12 mouse cellular contexts compared by ENCODE assay signal in genomic region chr6:38357603-38358252, GRCm38 (mm10).
"Had no signal": no experiment of that assay in that cellular context is flagged by ENCODE, and none has a peak within 500 bp of the region (broad histone marks: within the 10 kb centered on the region; RNA-seq: fewer than 3 reads in every experiment).

No protein-coding gene starts in this region.

- H3K27ac ChIP-seq: limb, embryonic 15.5 days; midbrain, embryonic 13.5 days; stomach, embryonic 15.5 days had no signal

- ATAC-seq: midbrain, embryonic 13.5 days had no signal

- H3K9me3 ChIP-seq: limb, embryonic 15.5 days; midbrain, embryonic 13.5 days; stomach, embryonic 15.5 days had no signal

- H3K9ac ChIP-seq: limb, embryonic 15.5 days; midbrain, embryonic 13.5 days; stomach, embryonic 15.5 days had no signal

- H3K4me2 ChIP-seq: limb, embryonic 15.5 days; midbrain, embryonic 13.5 days; stomach, embryonic 15.5 days had no signal

- H3K36me3 ChIP-seq: limb, embryonic 15.5 days; midbrain, embryonic 13.5 days; stomach, embryonic 15.5 days had no signal

- H3K4me3 ChIP-seq: limb, embryonic 15.5 days; midbrain, embryonic 13.5 days; stomach, embryonic 15.5 days had no signal

- DNase-seq: kidney, adult 8-10 months; kidney, postnatal 25 days; layer of hippocampus, adult 9-11 months; layer of hippocampus, postnatal 36 days; lung, adult 18-20 months; lung, postnatal 36 days; right cerebral cortex, postnatal 14 days; thymus, adult 2 months; thymus, postnatal 25 days had no signal
